Mouse (Mus musculus): ENCODE data around the gene Iffo2. TPM values are rescaled to one million over a fixed set of nuclear protein-coding genes. Genes with fewer than 3 reads are reported as not detected.

Gene Iffo2
- polyA plus RNA-seq, 1 experiment from 2014 or later: 5.9 TPM

DNA sequence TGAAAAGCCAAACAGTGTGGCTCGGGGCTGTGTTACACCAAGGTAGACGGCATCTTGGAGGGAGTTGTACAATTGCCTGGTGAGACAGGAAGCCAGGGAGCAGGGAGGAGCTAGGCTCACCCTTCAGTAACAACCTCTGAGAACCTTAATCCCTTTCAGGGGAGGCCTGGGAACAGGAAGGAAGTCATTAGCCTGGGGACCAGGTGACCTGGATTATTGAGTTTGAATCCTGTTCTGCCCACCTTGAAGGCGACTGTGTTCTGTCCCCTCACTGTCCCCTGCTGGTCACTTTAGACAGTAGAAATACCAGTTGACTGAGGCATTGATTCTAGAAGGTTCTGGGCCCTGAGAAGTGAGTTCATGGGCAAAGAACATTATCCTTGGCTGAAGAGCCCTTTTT lies 63.7 kb downstream of the Iffo2 start:
- Histone ChIP-seq H3K9ac (replicated peaks) (no peak overlapping the region), H3K36me3 (no peaks in the 10 kb centered on the region), H3K27me3 (no peaks in the 10 kb centered on the region), H3K4me1 (replicated peaks) (peaks cover 72% of the 10 kb centered on the region), H3K4me2 (no peak overlapping the region), H3K27ac (peak overlapping the region; percentile 18; the same call in 1 of the 2 replicates), H3K4me3 (replicated peaks) (no peak overlapping the region), H3K9me3 (no peaks in the 10 kb centered on the region)
- ATAC-seq (ENCODE audit: insufficient number of reproducible peaks, insufficient read depth, low FRiP score, low TSS enrichment, low read depth): no peak
- 14% methylated on average over 3 of the region's 3 CpGs for WGBS

GRCm38 (mm10) chr4:139596715-139597114 lies 66.4 kb downstream of the Iffo2 start:
- ATAC-seq (ENCODE audit: insufficient number of reproducible peaks, insufficient read depth, low FRiP score, low TSS enrichment, low read depth): no peak
- Histone ChIP-seq H3K27me3 (no peaks in the 10 kb centered on the region), H3K36me3 (no peaks in the 10 kb centered on the region), H3K4me2 (peak overlapping the region; percentile 53), H3K4me1 (replicated peaks) (peaks cover 82% of the 10 kb centered on the region), H3K9me3 (no peaks in the 10 kb centered on the region), H3K4me3 (replicated peaks) (no peak overlapping the region), H3K27ac (peak overlapping the region; percentile 95), H3K9ac (replicated peaks) (0 out of 2 replicates have a peak overlapping the region, but pooled peaks have one; percentile 3)
- WGBS: 16% methylated on average over 9 of the region's 9 CpGs

- H3K4me2 ChIP-seq: peak overlapping the region; percentile 53
- H3K4me3 ChIP-seq (replicated peaks): no peak overlapping the region
- WGBS: 39% methylated on average over 20 of the region's 20 CpGs
- no peaks in the 10 kb centered on the region for H3K9me3 ChIP-seq
- H3K27me3 ChIP-seq: no peaks in the 10 kb centered on the region
- peaks cover 88% of the 10 kb centered on the region for H3K4me1 ChIP-seq (replicated peaks)
- no peak for ATAC-seq (ENCODE audit: insufficient number of reproducible peaks, insufficient read depth, low FRiP score, low TSS enrichment, low read depth)
- H3K36me3 ChIP-seq: no peaks in the 10 kb centered on the region
- H3K9ac ChIP-seq (replicated peaks): no peak overlapping the region; the same call in 1 of the 2 replicates
- peak overlapping the region; percentile 95 for H3K27ac ChIP-seq
Measured at GRCm38 (mm10) chr4:139597286-139598284, 67.2 kb downstream of the Iffo2 start.

DNA sequence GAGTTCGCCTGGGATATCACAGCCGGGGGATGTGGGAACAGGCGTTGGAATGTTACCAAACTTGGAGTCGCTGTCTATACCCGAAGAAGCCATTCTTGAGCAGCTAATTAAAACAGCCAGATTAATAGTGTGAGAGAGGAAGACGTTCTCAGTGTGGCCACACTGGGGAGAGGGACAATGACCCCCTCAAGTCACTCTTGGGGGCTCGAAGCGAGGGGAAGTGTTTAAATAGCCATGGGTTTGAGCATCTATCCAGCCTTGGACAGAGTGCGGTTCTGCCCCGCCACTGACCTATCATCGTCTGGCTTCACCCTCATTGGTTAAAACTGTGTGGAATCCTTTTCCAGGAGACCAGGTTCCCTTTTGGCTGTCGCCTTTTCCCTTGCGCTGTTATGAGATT lies 68.0 kb downstream of the Iffo2 start:
- H3K9ac ChIP-seq (replicated peaks): no peak overlapping the region
- H3K4me2 ChIP-seq: peak overlapping the region; percentile 53
- H3K4me3 ChIP-seq (replicated peaks): 0 out of 2 replicates have a peak overlapping the region, but pooled peaks have one; percentile 18
- no peaks in the 10 kb centered on the region for H3K27me3 ChIP-seq
- peak overlapping the region; percentile 95 for H3K27ac ChIP-seq
- no peaks in the 10 kb centered on the region for H3K36me3 ChIP-seq
- H3K4me1 ChIP-seq (replicated peaks): peaks cover 88% of the 10 kb centered on the region
- WGBS: 24% methylated on average over 13 of the region's 13 CpGs
- ATAC-seq (ENCODE audit: insufficient number of reproducible peaks, insufficient read depth, low FRiP score, low TSS enrichment, low read depth): no peak
- no peaks in the 10 kb centered on the region for H3K9me3 ChIP-seq

GRCm38 (mm10) chr4:139598950-139599518 lies 68.7 kb downstream of the Iffo2 start:
- ATAC-seq (ENCODE audit: insufficient number of reproducible peaks, insufficient read depth, low FRiP score, low TSS enrichment, low read depth): peak; percentile 72
- Histone ChIP-seq H3K4me3 (replicated peaks) (peak overlapping the region; percentile 18), H3K4me1 (replicated peaks) (peaks cover 85% of the 10 kb centered on the region), H3K9me3 (no peaks in the 10 kb centered on the region), H3K27me3 (no peaks in the 10 kb centered on the region), H3K4me2 (peak overlapping the region; percentile 53), H3K9ac (replicated peaks) (no peak overlapping the region; the same call in 1 of the 2 replicates), H3K36me3 (no peaks in the 10 kb centered on the region), H3K27ac (peak overlapping the region; percentile 95)
- WGBS: under 1% methylated on average over 12 of the region's 12 CpGs

DNA sequence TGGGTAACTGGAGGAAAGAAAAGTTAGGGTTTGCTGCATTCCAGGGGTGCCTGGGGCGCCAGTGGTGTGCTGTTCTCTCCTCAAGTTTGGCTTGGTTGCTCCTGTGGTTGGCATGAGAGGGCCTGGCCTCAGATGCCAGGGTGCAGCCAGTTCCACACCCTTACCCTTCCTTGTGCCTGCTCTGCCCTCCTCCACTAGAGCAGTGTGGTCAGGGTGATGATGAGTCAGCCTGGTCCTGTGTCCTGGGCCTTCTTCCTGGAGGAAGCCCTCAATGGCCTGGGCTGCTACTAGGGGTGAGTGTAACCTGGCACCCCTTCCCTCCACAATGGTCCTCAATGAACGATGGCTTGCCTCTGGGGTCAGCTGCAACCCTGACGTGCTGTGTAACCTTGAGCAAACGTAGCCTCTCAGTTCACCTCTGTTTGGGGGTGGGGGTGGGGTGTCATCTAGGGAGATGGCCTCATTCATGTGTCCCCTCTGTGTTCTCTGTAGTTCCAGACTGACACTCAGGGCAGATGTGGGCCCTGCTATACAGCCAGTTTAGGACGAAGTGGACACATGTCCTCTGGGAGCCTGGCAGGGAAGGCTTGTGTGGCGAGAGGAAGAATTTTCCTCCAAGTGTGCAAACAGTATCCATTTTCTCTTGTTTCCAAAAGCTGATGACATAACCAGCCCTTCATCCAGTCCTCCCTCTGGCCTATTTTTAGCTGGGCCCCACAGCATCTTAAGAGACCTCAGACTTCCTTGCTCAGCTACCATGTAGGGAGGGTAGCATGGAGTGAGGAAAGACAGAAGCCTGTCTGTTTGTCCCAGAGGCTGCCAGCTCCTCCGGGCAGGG lies 71.4 kb downstream of the Iffo2 start:
- WGBS: 67% methylated on average over 7 of the region's 7 CpGs
- Histone ChIP-seq H3K4me3 (replicated peaks) (no peak overlapping the region), H3K4me1 (replicated peaks) (peaks cover 64% of the 10 kb centered on the region), H3K9me3 (no peaks in the 10 kb centered on the region), H3K4me2 (no peak overlapping the region), H3K27ac (peak overlapping the region; percentile 76), H3K9ac (replicated peaks) (peak overlapping the region; percentile 40; the same call in 1 of the 2 replicates), H3K36me3 (peaks cover 24% of the 10 kb centered on the region), H3K27me3 (no peaks in the 10 kb centered on the region)
- no peak for ATAC-seq (ENCODE audit: insufficient number of reproducible peaks, insufficient read depth, low FRiP score, low TSS enrichment, low read depth)

- peak within 1 kb of the TSS; percentile 76 for H3K27ac ChIP-seq
- no peak within 1 kb of the TSS for H3K4me3 ChIP-seq (replicated peaks)
- peaks cover 32% of the 10 kb centered on the region for H3K36me3 ChIP-seq
- H3K4me1 ChIP-seq (replicated peaks): peaks cover 56% of the 10 kb centered on the region
- no peak within 1 kb of the TSS for H3K4me2 ChIP-seq
- H3K9me3 ChIP-seq: no peaks in the 10 kb centered on the region
- H3K9ac ChIP-seq (replicated peaks): peak within 1 kb of the TSS; percentile 40; the same call in 1 of the 2 replicates
- no peaks in the 10 kb centered on the region for H3K27me3 ChIP-seq
- 63% methylated on average over 14 of the region's 14 CpGs for WGBS
- no peak for ATAC-seq (ENCODE audit: insufficient number of reproducible peaks, insufficient read depth, low FRiP score, low TSS enrichment, low read depth)
Measured at GRCm38 (mm10) chr4:139602357-139603244, 72.3 kb downstream of the Iffo2 start, which contains the start of gene Gm21969. Gene Gm21969 (plus strand): TSS chr4:139603186.

GRCm38 (mm10) chr4:139605216-139605615 lies 74.9 kb downstream of the Iffo2 start:
- H3K27me3 ChIP-seq: no peaks in the 10 kb centered on the region
- peaks cover 29% of the 10 kb centered on the region for H3K4me1 ChIP-seq (replicated peaks)
- no peak overlapping the region for H3K4me3 ChIP-seq (replicated peaks)
- peaks cover 48% of the 10 kb centered on the region for H3K36me3 ChIP-seq
- ATAC-seq (ENCODE audit: insufficient number of reproducible peaks, insufficient read depth, low FRiP score, low TSS enrichment, low read depth): no peak
- H3K4me2 ChIP-seq: no peak overlapping the region
- WGBS: 87% methylated on average over 11 of the region's 11 CpGs
- no peaks in the 10 kb centered on the region for H3K9me3 ChIP-seq
- no peak overlapping the region for H3K27ac ChIP-seq
- H3K9ac ChIP-seq (replicated peaks): no peak overlapping the region

DNA sequence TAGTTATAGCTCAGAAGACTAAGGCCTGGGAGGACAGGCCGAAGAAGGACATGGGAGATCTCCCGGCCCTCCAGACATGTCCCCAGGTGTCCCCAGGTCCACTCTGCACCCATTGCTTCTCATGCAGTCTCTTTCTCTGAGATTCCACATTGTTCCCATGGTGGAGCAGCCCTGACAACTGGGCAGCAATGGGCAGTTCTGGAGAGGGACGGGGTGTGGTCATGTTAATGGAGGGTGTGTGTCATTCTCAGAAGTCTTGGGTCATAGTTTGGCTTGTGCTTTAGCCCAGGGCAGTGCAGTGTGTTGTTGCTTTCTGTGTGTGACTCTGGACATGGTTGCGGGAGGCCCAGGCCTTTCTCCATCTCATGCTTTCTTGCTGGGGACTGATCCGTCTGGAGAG lies 76.4 kb downstream of the Iffo2 start:
- H3K4me3 ChIP-seq (replicated peaks): no peak overlapping the region
- no peaks in the 10 kb centered on the region for H3K9me3 ChIP-seq
- no peak overlapping the region for H3K4me2 ChIP-seq
- 93% methylated on average over 5 of the region's 5 CpGs for WGBS
- H3K27ac ChIP-seq: no peak overlapping the region
- H3K36me3 ChIP-seq: peaks cover 48% of the 10 kb centered on the region
- no peak for ATAC-seq (ENCODE audit: insufficient number of reproducible peaks, insufficient read depth, low FRiP score, low TSS enrichment, low read depth)
- no peak overlapping the region for H3K9ac ChIP-seq (replicated peaks)
- H3K27me3 ChIP-seq: no peaks in the 10 kb centered on the region
- H3K4me1 ChIP-seq (replicated peaks): peaks cover 23% of the 10 kb centered on the region

GRCm38 (mm10) chr4:139608975-139609374 lies 78.6 kb downstream of the Iffo2 start:
- Histone ChIP-seq H3K9me3 (peaks cover 5% of the 10 kb centered on the region), H3K9ac (replicated peaks) (no peak overlapping the region), H3K4me2 (no peak overlapping the region), H3K27me3 (no peaks in the 10 kb centered on the region), H3K27ac (no peak overlapping the region), H3K4me1 (replicated peaks) (peaks cover 7% of the 10 kb centered on the region), H3K4me3 (replicated peaks) (no peak overlapping the region), H3K36me3 (peaks cover 63% of the 10 kb centered on the region)
- 77% methylated on average over 4 of the region's 4 CpGs for WGBS
- no peak for ATAC-seq (ENCODE audit: insufficient number of reproducible peaks, insufficient read depth, low FRiP score, low TSS enrichment, low read depth)

Measured in limb, embryonic 12.5 days (tissue).